Mouse (Mus musculus) fat pad, adult 2 months (tissue): ENCODE measurements around the gene Nudt6.
A peak's percentile ranks its signal among the peaks of the same experiment; 100 is the strongest.

Experiments
- DNase-seq: peaks from one replicate; pipeline ENCODE4 v3.0.0-alpha.2; 2011; ENCODE audit warnings: low read depth, low spot score; ENCODE audit errors: extremely low read depth

The Nudt6 gene

DNA sequence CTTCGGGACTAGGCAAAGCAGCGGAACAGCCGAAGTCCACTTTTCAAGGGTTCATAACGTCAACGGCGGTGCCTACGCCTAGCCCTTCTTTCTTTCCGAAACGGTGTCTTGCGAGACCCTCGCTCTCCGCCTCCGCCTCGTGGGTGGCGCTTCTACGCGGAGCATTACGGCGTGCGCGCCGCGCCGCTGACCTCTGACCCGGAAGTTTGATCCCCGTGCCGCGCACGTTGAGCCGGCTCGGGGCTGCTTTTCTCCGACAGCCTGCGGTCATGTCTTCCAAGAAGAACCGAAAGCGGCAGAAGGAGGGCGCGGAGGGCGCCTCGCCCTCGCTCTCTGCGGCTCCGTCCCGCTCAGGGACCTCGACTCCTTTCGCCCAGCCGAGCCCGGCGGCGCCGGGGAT lies at the start of gene Nudt6:
Gene Nudt6, minus strand, starts transcription at position 140 of the 400 bp plus-strand sequence.
- no peak for DNase-seq

DNA sequence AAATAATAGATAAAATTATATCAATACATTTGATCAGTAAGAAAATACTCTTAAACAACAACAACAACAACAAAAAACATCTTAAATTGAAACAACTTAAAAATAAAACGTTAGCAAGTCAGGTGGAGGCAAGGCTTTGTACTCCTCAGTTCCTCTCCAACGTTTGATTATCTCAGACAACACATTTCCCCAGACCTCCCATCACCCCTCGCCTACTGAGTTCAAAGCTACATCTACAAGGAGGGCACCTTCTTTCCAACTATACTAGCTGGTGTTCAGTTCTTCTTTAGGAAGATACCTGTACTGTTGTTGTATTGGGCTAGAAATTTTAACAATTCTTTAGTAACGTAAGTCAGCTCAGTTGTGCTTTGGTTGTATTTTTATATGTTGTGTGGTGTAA lies 49.3 kb upstream of the Nudt6 start:
- no peak for DNase-seq

DNA sequence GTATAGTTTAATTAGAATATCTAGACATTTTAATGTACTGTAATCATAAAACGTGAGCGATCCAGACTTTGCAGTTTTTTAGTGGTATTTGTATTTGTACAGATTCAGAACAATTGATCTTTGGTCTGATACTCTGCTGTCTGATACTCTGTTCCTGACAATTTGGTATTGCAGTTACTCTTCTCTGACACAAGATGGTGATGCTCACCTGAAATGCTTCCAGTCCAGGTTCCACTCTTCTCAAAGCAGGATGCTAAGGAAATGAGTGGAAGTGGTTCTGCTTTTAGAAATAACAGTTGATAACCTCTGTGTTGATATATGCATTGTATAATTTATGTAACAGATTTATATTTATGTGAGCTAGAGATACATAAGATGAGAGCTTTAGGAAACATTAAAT lies 48.2 kb upstream of the Nudt6 start:
- DNase-seq, result no peak

DNA sequence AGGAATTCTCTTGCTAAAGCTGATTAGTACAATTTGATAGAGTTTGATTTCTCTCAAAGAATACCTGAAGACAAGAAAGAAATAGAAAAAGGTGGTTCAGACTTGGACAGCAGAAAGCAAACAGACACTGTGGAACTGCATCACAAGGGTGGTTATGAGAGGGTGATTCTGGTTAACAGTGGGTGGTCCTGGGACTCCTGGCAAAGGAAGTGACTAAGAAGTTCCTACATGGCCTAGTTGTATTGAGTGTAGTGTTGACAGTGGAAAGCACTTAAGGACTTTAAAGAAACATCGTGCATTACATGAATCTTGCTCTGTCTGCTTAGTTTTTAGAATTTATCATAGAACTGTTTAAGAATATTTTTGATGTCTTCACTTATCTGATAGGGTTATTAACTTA lies 36.0 kb upstream of the Nudt6 start:
- no peak for DNase-seq

DNA sequence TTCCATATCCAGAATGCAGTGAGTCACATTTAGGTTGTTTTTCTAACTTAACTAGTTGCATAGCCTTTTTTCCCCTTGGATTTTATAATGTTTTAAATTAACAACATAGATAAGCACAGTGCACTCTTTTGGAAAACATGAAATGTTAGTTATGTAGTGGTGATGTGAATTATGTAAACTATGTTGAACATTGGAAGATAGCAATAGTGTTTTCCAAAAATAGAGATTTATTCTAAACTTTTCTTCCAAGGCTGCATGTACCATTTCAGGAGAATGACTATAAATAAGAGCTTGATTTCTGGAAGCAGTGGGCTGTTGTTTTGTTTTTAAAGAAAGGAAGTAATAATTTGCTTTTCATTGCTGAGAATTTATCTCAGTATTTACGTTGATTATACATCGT lies 23.4 kb upstream of the Nudt6 start:
- DNase-seq, result no peak

DNA sequence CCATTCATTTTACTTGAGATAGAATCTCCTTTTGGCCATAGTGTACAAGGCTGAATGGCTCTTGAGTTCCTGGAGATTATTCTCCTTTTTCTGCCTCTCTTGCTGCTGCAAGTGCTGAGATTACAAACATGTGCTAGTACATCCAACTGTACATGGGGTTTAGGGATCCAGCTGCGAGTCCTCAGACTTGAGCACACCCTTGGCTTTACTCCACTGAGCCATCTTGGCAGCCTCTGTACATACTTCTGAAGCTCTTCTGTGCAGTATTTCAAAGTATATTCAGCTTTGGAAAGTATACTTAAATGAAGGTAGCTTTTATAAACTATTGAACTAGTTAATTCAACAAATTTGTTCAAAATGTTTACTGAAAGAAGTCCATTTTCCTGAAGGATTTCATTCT lies 19.8 kb upstream of the Nudt6 start:
- no peak for DNase-seq

DNA sequence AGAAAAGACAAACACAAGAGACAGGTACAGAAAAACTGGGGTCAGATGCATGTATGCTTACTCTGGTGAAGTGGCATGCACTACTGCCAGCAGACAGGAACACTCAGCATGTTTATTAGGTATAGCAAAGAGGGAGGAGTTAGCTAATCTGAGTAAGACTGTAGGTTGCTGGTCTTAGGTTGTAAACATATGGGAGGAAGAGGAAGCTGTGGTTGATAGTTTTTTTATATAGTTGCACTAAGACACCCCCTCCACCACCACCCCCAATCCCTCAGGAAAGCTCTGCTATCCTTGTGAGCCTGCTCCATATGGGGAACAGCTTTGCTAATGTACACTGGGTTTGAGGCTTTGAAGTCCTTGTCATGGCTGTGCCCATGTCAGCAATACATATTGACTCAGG lies 10.3 kb upstream of the Nudt6 start:
- DNase-seq, result no peak

DNA sequence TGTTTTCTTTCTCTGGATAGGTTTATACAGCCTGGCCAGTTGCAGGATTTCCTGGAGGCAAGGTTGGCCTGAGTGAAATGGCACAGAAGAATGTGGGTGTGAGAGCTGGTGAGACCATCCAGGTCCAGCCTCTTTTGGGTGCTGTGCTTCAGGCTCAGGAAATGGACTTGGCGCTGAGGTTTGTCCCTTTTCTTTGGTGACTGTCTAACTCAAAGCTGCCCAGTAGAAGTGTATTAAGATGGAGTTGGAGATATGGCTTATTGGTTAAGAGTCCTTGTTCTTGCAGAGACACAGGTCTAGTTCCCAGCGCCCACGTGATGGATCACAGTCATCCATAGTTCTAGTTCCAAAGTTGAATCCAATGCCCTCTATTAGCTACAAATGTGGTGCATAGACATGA lies 6.1 kb upstream of the Nudt6 start:
- DNase-seq, result peak; percentile 67

DNA sequence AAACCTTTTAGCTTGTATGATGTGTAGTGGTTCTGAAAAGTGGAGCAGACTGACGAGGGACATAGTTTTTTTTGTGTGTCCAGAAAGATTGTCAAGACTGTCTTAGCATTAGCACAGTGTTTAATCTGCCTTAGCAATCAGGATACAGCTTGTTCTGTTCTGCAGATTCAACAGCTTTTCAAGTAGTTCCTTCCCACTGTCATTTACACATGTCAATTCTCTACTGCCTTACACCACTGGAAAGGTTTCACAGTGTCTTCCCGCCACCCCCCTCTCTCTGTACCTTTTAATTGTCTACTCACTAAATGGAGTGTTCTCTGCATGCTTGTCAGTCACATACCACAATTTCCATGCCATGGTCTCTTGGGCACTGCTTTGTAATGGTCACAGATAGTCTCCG lies 1.2 kb upstream of the Nudt6 start:
- DNase-seq, result no peak

DNA sequence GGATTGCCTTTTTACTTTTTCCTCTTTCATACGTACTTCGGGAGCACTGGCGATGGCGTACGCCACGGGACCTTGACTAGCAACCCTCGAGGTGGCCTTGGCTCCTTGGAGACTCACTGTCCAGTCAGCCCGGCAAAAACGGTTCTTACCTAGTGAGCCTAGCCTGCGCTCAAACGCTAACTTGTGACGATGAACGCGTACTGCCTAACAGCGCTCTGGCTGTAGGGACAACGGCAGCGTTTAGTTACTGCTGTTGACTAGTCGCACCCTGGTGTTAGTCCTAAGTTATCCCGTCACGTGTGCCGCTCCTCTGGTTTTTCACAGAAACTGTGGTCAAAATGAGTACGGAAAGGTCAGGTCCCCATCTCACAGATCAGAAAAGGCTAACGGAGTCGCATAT lies 630 bp upstream of the Nudt6 start:
- no peak for DNase-seq

DNA sequence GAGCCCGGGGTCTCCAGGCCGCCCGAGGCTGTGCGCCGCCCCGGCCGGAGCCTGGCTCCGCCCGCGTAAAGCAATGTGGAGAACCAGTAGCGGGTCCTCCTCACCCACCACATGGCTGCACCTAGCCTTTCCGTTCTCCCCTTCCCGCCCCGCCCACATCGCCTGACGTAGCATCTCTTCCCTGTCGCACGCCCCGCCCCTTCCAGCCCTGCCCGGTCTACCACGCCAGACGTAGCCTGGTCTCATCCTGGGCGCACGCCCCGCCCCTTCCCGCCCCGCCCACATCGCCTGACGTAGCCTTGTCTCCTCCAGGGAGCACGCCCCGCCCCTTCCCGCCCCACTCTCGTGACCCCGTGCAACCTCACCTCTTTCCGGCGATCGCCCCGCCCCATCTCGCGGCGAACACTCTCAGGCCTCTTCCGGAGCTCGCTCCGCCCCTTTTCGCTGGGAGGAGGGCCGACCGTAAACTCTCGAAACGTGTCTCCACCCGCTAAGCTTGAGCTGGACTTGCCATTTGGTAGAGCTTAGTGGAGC lies 486 bp downstream of the Nudt6 start, which contains the start of gene Spata5:
Gene Spata5, plus strand, starts transcription at position 439 of the 534 bp plus-strand sequence.
- peak; percentile 88 for DNase-seq

DNA sequence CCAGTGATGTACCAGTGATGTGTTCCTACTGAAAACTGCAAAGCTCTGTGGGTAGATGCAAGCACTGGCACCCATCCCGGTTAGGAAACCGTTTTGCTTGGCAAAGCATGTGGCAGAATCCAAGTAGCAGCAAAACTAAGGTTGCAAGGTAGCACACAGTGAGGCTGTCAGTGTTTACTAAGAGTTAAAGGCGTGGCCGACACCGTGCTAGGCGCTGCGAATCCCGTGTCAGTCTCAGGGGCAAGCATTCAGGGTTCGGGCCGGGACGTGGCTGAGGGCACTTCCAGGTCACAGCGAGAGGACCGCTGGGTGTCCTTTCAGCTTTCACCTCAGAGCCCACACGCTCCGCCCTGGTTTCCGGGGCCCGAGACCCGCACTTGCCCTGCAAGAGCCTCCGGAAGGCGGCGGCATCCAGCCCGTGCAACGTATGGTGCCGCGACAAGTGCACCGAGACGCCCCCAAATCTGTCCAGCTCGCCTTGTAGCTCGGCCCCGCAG lies 1.0 kb downstream of the Nudt6 start:
- no peak for DNase-seq

DNA sequence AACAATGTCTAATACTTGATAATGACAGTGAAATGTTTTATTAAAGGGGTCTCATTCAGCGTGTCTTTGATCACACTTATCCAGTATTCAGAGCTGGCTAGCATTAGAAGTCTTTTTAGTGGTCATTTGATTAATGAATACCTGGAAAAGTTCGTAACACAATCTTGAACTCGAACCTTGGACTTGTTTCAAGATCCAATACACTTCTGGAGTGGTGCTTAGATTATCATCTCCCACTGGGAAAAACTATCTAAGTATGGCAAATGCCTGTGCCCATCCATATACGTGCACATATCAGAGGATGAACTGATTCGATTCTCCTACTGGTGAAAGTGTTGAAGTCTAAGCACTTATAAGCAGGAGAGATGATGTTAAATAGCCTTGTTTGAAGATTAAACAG lies 1.7 kb downstream of the Nudt6 start:
- DNase-seq, result no peak

DNA sequence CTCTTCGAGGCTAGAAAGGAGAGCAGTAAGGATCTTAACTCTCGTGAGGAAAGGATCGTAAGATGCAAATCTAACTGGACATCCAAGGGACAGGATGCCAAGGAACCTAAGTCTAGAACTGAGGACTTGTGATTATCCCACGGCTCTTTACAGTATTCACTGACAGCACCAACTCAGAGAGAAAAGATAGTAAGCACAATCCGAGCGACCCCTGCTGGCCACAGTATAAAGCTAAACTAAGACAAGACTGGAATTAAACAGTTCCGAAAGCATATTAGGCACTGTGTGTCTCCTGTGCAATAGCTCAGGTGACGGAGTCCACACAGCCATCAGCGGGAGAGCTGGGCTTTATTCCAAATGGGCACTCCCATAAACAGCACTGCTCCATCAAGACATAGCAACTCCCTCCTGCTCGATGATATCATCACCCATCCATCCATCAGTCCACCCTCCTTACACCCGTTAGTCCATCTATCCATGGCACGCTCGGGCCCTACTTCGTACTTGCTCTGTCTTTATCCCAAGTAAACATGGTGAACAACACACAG lies 5.5 kb downstream of the Nudt6 start:
- no peak for DNase-seq

DNA sequence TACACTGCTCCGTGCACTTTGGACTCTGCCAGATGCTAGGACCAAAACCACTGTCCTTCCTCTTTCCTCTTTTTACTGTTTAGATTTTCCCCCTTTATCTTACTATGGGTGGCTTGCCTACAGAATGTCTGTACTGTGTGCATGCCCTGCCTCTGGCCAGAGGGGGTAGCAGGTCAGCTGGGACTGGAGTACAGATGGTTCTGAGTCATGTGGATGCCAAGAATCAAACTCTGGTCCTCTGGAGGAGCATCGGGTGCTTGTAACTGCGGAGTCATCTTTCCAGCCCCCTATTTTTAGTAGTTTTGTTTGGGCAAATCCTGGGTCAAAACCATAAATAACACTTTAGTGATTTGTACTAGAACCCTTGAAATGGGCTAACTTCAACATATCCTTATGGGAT lies 6.6 kb downstream of the Nudt6 start:
- no peak for DNase-seq

DNA sequence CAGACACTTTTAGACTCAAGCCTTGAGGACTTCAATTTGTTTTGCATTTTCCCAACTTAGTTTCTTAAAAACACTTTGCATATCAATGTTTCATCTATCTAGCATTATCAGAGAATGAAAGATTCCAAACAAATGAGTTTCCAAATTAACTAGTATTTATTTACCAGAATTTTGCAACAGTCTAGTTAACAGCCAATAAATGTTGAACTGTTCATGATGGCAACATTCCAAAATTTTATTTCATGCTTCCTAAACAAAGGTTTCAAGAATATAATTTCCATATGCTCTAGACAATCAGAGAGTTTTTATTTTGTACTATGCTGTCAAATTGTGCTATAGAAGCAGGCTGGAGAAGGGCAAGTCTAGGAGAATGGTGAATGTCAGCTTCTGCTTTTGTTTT lies 12.4 kb downstream of the Nudt6 start:
- no peak for DNase-seq

DNA sequence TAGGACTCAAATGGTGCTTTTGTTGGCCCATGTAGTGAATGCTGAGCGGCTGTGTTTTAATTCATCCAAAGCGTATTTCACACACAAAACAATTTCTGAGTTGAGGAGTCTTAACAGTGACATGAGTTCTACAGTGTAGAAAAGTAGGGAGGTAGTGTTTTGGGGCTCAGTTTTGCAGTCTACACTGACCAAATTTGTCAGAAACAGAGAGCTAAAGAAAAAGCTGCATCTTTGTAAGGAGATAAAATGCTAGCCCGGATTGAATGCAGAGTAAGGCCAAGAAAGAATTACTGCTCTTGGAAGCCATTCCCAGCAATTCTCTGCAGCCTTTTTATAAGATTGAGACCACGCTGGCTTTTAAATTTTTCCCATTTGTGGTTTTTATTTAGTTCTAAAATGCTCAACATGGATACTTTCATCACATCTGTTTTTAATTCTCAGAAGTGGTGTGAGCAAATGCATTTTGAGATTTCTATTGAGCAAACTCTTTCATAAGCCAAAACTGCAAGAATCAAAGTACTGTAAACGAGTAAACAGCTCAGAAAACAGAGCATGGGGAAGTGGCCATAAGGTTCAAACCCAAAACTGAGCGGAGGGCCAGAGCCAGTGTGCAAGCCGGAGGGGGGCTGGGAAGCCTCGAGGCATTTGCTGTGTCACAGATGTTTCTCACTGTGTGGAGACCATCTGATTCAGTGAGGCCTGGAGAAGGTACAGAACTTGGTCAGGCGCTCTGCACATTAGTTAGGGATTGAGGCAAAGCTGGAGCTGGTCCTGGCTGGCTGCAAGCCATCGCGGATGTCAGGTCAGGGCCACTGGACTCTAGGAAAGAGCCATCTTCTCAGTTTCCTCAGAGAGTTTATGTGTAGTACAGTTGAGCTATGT lies 18.0 kb downstream of the Nudt6 start:
- DNase-seq, result no peak

DNA sequence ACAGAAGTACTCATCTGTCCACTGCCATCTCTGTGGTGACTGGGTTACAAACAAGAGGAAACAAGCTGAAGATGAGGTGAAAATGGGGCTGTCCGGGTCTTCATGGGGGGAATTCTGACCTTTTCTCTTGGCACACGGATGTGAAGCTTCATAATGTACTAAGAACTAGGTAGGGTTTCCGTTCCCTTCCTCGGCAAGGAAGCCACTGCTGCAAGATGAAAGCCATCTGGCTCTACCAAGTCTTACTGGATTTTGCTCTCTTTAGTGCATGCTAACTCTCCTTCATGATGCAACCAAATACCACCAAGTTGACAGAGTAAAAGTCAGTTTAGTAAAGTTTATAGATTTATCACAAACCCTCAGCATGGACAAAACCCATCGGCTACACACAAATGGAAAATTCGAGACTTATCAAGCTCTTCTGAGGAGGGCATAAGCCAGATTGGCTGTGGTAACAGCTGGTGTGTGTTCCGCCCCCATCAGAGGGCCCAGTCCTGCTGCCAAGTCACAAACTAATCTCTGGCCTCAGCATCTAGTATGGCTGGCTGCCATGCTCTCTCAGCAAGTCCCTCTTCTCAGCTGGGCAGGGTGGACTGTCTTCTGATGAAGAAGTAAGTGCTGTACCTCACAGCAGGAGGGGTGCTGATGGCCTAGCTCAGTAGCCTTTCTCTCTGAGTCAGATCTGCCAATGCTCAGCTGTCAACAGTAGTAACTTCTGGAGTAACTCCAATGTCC lies 21.2 kb downstream of the Nudt6 start:
- no peak for DNase-seq

DNA sequence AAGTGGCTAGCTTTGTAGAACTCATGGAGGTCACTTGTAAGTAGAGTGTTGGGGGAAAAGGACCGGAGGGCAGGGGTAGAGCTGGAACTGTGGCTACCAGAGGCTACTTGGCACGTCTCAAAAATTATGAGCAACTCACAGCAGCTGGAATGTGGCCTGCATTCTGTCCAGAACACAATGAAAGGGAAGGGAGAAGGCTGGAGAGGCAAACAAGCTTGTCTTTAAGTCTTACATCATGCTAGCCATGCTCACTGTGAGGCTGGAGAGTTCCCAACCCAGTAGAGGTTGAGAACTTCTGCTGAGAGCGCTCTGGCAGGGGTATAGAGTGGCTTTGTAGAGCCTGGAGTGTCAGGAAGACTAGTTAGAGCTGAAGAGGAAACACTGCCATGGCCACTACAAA lies 22.4 kb downstream of the Nudt6 start:
- no peak for DNase-seq

DNA sequence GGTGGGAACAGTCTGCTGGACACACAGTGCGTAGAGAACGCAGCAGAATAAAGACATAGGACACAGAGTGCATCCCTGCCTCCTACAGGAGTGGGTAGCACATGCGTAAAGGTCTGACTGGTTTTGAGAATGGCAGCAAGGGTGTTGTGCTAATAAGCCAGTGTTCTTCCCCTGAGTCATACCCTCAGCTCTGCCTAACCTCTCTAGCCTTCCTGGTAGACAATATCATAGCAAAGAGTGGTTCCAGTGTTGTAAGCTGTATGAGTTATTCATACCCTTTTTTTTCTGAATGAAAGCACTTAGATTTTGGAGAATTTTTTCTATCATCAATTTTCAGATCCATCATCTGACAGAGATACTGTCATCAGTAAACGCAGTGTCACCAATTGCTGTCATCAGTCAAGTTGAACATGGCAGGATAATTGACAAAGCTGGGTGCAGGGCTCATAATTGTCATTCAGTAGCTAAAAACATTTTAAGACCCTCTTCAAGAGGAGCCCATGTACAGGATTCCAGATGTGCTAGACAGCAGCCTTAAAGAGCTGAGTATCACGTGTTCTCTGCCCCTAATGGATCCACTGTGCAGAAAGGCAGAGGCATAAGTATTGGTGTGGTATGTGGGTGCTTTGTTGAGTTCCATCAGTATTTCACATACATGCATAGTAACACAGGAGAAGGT lies 22.9 kb downstream of the Nudt6 start:
- DNase-seq, result no peak

DNA sequence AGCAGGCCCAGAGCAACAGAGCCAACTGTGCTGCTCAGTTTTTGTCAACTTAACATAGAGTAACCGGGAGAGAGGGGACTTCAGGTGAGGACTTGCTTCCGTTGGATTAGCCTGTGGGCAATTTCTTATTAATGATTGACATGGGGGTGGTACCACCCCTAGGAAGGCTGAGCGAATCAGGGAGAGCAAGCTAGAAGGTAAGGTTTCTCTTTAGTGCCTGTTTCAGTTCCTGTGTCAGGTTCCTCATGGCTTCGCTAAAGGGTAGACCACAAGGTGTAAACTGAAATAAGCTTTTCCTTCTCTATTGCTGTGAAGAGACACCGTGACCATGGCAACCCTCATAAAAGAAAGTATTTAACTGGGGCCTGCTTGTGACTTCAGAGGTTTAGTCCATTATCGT lies 32.7 kb downstream of the Nudt6 start:
- DNase-seq, result no peak
